Mouse (Mus musculus) cerebellum, postnatal 36 days (tissue): ENCODE data around the gene Abhd12.
A peak's percentile ranks its signal among the peaks of the same experiment; 100 is the strongest.

Source experiments
- DNase-seq, 2 experiments: peaks; one replicate each; pipeline ENCODE4 v3.0.0; 2021 to 2022; ENCODE audit warnings: mixed read lengths in 2 of 2

Gene Abhd12

GRCm38 (mm10) chr2:150842049-150842461, 62.5 kb downstream of the Abhd12 start:
- DNase-seq, result no peak

DNA sequence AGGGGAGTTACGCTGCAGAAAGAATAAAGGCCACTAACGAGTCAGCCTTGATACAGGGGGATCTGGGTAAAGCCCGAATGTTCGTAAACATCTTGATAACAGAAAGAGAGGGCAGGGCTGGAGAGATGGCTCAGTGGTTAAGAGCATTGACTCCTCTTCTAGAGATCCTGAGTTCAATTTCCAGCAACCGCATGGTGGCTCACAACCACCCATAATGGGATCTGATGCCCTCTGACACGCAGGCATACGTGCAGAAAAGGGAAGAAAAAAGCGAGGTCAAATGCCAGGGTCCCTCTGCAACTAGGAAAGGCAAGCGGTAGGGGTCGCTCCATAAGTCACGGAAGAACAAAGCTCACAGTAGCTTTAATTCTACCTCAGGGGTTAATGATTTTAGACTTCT, 63.4 kb downstream of the Abhd12 start:
- no peak for DNase-seq

DNA sequence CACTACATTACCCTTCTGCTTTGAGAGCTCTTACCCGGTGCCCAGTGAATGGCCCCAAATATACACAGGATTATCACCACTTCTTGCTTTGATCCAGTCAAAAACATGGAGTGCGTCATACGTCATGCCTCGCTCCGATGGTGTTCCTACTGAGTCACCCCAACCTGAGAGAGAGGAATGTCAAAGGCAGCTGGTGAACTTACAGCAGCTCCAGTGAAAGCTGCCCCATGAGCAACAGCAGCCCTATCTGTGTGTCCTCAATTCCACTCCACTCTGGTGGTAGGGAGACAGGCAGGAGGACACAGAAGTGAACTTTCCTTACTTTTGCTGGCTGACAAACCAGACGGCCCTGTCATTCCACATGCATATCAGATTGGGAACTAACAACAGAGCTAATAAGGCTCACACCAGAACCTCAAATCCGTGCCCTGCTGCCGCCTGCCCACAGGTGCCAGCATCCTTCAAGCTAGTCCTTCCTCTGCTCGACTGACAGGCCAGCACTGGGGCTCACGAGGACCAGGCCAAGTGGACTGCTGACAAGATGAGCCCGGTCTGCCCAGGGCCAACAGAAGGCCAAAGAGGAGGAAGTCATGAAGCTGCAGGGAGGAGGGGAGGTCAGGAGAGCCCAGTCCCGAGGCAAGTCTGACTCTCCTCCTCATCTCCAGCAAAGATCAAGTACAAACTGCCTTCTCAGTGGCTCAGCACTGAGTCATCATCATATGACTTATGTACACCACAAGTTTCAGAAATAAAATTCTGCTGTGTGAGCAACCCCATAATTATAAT, 64.7 kb downstream of the Abhd12 start:
- DNase-seq, result no peak

DNA sequence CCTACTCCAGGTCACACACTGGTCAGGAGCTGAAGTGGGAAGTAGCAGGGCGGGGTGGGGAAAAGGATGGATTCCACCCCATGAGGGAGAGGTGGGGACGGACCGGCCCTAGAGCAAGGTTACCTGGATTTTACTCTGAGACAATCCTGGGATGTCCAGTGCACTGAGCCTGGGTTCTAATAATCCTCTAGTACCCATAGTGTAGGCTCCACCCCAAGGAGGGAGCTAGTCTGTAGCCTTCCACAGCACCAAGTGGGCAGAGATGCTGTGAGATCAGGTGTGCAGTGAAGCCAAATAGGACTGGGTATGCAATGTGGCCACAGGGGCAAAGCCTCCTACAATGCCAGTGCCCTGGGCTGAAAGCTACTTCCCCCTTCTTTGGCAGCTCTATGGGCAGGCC, 66.8 kb downstream of the Abhd12 start:
- no peak for DNase-seq

DNA sequence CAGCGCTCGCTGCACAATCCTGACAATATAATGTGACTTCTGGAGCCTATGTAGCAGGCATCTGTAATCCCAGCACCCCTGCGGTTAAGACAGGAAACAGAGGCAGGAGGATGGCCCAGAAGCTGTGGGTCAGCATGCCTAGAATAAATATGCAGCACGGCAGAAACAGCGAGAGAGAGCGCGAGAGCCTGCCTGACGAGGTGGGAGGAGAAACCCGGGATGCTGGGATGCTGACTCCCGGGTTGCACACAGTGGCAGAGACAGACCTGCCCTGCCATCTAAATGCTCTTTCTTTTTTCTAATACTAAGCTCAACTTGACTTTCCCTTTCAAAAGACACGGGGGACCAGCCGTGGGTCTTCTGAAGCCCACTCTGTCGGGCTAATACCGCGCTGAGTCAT, 67.6 kb downstream of the Abhd12 start:
- DNase-seq, result no peak

GRCm38 (mm10) chr2:150835975-150836374, 68.6 kb downstream of the Abhd12 start:
- no peak for DNase-seq

- no peak for DNase-seq
These were observed 69.9 kb downstream of the Abhd12 start for GRCm38 (mm10) chr2:150834616-150835015.

DNA sequence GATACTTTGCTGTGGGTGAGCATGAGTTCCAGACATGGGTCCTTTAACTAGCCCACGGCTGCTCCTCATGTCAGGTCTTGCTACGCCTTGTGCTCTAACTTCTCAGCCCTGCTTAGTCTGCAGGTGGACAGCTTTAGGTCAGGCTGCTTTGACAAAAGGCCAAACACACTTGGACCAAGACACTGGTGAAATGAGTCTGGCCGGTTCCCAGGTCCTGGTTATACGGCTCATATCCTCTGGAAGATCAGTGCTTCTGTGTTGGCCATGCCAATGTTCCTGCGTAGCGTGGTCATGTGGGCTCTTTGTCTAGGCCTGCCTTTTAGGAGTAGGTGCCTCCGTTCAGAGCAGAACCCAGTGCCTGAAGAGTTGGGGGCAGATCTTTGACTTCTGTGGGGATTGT, 72.5 kb downstream of the Abhd12 start:
- peak; percentile 56 to 62 for DNase-seq

GRCm38 (mm10) chr2:150830911-150831441, 73.6 kb downstream of the Abhd12 start:
- no peak for DNase-seq

DNA sequence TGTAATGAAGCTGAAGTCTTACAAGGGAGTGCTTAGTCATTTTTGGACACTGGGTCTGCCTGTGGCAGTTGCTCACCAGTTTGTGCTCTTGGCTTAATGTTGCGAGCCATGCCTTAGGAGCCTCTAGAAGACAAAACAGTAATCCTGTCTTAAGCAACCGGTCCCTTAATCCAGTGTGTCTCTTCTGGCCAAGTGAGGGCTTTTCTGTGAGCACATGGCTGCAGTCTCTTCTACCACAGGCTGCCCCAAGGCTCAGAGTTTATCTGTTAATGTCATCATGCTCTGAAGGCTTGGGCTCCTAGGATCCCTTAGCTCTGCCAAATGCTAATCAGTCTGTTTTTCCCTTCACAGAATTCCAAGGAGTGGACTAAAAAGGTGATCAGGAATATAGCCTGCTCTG, 74.5 kb downstream of the Abhd12 start:
- DNase-seq, result no peak

DNA sequence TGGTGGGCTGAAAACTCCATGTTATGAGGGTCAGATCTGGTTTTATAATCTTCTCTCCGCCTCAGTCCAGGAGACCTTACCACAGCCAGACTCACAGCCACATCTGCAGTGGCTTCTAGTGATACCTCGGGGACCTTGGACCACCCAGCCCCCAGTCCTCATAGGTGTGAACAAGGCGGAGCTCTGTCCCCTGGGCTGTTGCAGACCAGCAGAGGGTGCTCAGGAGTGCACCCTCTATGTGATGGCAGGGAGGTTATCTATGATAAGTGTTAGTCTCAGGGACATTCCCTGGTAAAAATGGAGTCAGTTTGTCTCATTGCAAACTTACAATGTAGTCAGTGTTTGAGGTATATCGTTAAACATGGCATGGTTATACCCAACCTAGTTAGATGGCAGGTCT, 75.9 kb downstream of the Abhd12 start:
- no peak for DNase-seq

- DNase-seq, result no peak
These were observed 76.4 kb downstream of the Abhd12 start for GRCm38 (mm10) chr2:150828164-150828563.

GRCm38 (mm10) chr2:150826426-150826825, 78.1 kb downstream of the Abhd12 start:
- no peak for DNase-seq

DNA sequence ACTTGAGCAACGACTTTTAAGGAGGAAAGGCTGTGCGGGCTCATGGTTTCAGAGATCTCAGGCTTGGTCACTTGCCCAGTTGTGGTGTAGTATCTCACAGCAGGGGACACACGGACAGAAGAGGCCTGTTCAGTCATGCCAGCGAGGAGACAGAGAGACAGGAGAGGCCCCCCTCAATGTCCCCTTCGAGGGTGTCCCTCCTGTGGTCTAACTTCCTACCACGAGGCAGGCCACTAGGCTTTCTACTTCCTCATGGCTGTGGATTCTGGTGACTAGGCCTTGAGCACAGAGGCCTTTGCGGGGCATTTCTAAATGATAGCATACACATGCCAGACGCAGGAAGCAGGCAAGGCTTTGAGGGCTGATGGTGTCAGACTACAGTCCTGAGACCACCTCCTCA, 81.6 kb downstream of the Abhd12 start:
- DNase-seq, result no peak

DNA sequence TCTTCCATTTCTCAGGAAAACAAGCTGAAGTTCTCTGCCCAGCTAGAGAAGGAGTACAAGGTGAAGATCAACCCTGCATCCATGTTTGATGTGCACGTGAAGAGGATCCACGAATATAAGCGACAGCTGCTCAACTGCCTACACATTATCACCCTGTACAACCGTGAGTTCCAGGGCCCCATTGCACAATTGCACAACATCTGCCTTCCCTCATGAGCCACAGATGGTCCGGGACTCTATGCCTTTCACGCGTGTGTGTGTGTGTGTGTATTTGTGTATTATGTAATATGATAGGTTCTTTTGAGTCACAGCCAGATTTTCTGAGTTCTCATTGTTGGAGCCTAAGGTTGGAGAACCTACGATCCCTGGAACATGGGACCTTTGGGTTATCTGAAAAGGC, 83.8 kb downstream of the Abhd12 start:
- DNase-seq, result no peak

DNA sequence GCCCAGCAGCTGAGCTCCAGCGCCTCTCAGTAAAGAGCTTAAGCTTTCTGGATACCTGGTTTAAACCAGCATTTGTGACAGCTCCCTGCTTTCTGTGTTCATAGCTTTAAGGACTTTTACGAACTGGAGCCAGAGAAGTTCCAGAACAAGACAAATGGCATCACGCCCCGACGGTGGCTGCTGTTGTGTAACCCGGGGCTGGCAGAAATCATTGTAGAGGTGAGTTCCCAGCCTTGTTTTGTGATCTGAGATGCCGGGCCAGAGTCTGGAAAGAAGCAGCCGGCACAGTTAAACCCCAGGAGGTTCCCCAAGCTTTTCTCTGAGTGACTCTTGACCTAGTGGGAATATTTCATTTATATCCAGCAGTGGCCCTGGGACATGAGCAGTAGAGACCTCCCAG, 85.8 kb downstream of the Abhd12 start:
- DNase-seq, result no peak

GRCm38 (mm10) chr2:150816676-150817402, 87.7 kb downstream of the Abhd12 start:
- peak; percentile 49 to 63 for DNase-seq

- DNase-seq, result no peak
These were observed 91.7 kb downstream of the Abhd12 start for GRCm38 (mm10) chr2:150812816-150813215.

DNA sequence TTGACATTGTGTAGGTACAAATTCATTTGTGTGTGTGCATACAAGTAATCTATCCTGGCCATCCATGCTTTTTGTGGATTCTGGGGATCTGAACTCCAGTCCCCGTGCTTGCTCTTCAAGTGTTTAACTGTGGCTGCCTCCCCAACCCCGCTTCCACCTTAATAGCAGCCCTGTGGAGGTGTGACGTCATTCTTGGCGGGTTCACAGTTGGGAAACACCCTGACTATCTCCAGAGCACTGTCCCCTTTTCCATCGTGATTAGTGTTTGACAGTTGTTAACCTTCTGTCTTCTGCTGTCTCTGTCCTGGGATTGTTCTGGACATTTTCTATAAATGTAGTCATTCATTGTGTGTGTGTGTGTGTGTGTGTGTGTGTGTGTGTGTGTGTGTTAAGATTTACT, 93.9 kb downstream of the Abhd12 start:
- no peak for DNase-seq

DNA sequence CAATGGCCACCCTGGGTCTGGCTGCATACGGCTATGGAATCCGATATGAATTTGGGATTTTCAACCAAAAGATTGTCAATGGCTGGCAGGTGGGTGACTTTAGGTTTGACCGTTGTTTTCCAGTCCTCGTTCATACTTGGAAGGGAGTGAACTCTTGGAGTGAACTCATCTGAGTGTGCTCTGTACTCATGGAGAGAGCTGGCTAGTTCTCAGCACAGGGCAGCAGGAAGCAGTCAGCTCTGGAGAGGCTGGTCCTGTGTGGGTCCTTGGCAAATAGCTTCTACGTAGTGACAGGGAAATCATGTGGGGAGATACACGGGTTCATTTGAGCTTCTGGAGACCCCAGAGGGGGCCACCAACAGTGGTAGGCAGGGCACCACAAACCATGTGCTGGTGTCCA, 95.7 kb downstream of the Abhd12 start:
- no peak for DNase-seq

- DNase-seq, result no peak
These were observed 96.2 kb downstream of the Abhd12 start for GRCm38 (mm10) chr2:150808381-150808780.

DNA sequence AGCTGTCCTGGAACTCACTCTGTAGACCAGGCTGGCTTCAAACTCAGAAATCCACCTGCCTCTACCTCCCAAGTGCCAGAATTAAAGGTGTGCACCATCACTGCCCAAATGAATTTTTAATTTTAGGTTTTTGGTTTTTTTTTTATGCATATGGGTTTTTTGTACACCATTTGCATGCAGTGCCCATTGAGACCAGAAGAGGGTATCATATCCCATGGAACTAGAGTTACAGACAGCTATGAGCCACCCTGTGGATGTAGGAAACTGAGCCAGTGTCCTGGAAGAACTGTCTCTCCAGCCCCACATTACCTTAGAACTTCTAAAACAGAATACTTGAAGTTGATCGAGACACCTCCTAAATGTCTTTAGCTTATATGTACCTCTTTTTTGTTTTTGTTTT, 101.5 kb downstream of the Abhd12 start:
- no peak for DNase-seq

- DNase-seq, result no peak
These were observed 103.9 kb downstream of the Abhd12 start for GRCm38 (mm10) chr2:150800616-150801015.

- no peak for DNase-seq
These were observed 106.5 kb downstream of the Abhd12 start for GRCm38 (mm10) chr2:150798084-150798483.
